Mouse (Mus musculus) effector memory CD4-positive, alpha-beta T cell, adult 7 months (primary cell): ENCODE results near the gene Cntn5. TPM values are rescaled to one million over a fixed set of nuclear protein-coding genes. Genes with fewer than 3 reads are reported as not detected.

Experiments used
- polyA plus RNA-seq: library from polyadenylated mRNA; unstranded; fragments of 100-300 nt; shearing (Covaris generic); gene quantifications from one replicate; pipeline ENCODE4 v1.2.1, GENCODE M21; 2017

The Cntn5 gene
- polyA plus RNA-seq, result 0.11 TPM

GRCm38 (mm10) chr9:10904616-10905363 lies at the start of gene Cntn5:
Gene Cntn5, minus strand, starts transcription at chr9:10904775.

